Mouse (Mus musculus) myocyte (in vitro differentiated cells): ENCODE measurements around the gene Ccdc126. TPM values are rescaled to one million over a fixed set of nuclear protein-coding genes. Genes with fewer than 3 reads are reported as not detected.

ENCODE experiments used
- H3K27me3 ChIP-seq: one replicate; pipeline ENCODE4 v1.6.1; 2011; ENCODE audit not compliant: control insufficient read depth, insufficient read depth, insufficient read length
- H3K36me3 ChIP-seq: one replicate; pipeline ENCODE4 v1.6.1; 2011; ENCODE audit not compliant: control insufficient read depth, insufficient read depth
- H3K4me2 ChIP-seq: one replicate; pipeline ENCODE4 v1.6.1; 2011; ENCODE audit warnings: low read depth, control low read depth
- H3K4me3 ChIP-seq: one replicate; pipeline ENCODE4 v1.5.1; 2011; ENCODE audit warnings: mild to moderate bottlenecking, control low read depth, moderate library complexity
- H3K79me2 ChIP-seq: one replicate; pipeline ENCODE4 v1.6.1; 2011; ENCODE audit not compliant: control insufficient read depth, insufficient read depth
- H3ac ChIP-seq: one replicate; pipeline ENCODE4 v1.6.1; 2011; ENCODE audit not compliant: control insufficient read depth, insufficient read length
- CEBPB ChIP-seq: IDR thresholded peaks from 2 replicates; pipeline ENCODE4 v1.6.1; 2011; ENCODE audit warnings: mild to moderate bottlenecking, moderate library complexity; ENCODE audit not compliant: poor library complexity, insufficient read depth, severe bottlenecking
- E2F4 ChIP-seq: IDR thresholded peaks from one replicate; pipeline ENCODE4 v1.6.1; 2011; ENCODE audit warnings: mild to moderate bottlenecking, control low read depth, moderate library complexity; ENCODE audit not compliant: insufficient read depth
- MAX ChIP-seq: IDR thresholded peaks from one replicate; pipeline ENCODE4 v1.6.1; 2011; ENCODE audit warnings: low read depth, mild to moderate bottlenecking, control low read depth
- MYOD1 ChIP-seq, 3 experiments: IDR thresholded peaks; one replicate each; pipeline ENCODE4 v1.6.1; 2011; ENCODE audit warnings: control low read depth in 2 of 3, low read depth in 2 of 3, mild to moderate bottlenecking in 2 of 3, moderate library complexity in 1 of 3; ENCODE audit not compliant: insufficient read length in 2 of 3, control insufficient read depth in 1 of 3
- MYOG ChIP-seq, 3 experiments: IDR thresholded peaks; one replicate each; pipeline ENCODE4 v1.6.1; 2011; ENCODE audit warnings: control low read depth in 2 of 3, low read depth in 2 of 3, mild to moderate bottlenecking in 2 of 3; ENCODE audit not compliant: insufficient read length in 2 of 3, control insufficient read depth in 1 of 3, insufficient read depth in 1 of 3
- POLR2A ChIP-seq: IDR thresholded peaks from one replicate; pipeline ENCODE4 v1.6.1; 2011; ENCODE audit warnings: low read depth, mild to moderate bottlenecking, control low read depth, moderate library complexity; ENCODE audit not compliant: insufficient read length
- POLR2AphosphoS2 ChIP-seq: IDR thresholded peaks from one replicate; pipeline ENCODE4 v1.6.1; 2011; ENCODE audit warnings: low read depth, control low read depth; ENCODE audit not compliant: insufficient read length
- REST ChIP-seq: IDR thresholded peaks from one replicate; pipeline ENCODE4 v1.6.1; 2011; ENCODE audit warnings: mild to moderate bottlenecking, control low read depth, moderate library complexity; ENCODE audit not compliant: insufficient read depth, insufficient read length
- SRF ChIP-seq: IDR thresholded peaks from one replicate; pipeline ENCODE4 v1.6.1; 2011; ENCODE audit warnings: low read depth; ENCODE audit not compliant: control insufficient read depth, insufficient read length
- TCF12 ChIP-seq: IDR thresholded peaks from one replicate; pipeline ENCODE4 v1.6.1; 2011; ENCODE audit warnings: mild to moderate bottlenecking, control low read depth; ENCODE audit not compliant: poor library complexity, insufficient read depth, severe bottlenecking
- TCF3 ChIP-seq: IDR thresholded peaks from one replicate; pipeline ENCODE4 v1.6.1; 2011; ENCODE audit warnings: low read depth, control low read depth; ENCODE audit not compliant: insufficient read length
- USF1 ChIP-seq: IDR thresholded peaks from one replicate; pipeline ENCODE4 v1.6.1; 2011; ENCODE audit warnings: low read depth, mild to moderate bottlenecking, control low read depth, moderate library complexity
- polyA plus RNA-seq: library from polyadenylated mRNA; unstranded; fragments of >200 nt; fragmentation: generic; extraction: Trizol; gene quantifications from one replicate; pipeline ENCODE4 v1.2.1, GENCODE M21; 2012; ENCODE audit warnings: missing spikeins

Gene Ccdc126
- 2.7 TPM for polyA plus RNA-seq

DNA sequence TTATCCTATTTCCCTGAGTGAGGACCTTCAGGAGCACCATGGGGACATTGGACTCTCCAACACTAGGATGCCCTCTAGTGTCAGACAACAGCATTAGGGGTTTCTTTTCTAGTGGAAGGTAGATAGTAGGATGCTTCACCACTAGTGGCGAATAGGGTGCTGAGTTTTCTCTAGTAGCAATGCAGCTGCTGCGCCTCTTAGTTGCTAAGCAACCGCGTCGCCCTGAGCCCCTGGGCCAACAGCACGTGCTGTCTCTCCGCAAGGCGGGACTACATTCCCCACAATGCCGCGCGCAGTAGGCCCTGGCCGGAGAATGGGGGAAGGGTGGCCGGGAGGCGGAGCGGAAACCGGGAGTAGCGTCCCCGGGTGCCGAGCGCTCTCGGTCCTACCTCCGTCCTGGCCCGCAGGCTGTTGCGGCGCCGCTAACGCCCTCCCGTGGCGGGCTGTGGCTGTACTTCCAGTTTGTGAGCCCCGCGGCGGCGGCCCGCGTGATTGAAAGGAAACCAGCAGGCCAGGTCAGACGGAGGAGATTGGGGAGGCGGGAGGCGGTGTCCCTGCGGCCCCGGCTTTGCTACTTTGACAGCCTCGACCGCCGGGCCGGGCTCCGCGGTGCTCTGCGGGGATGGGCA is at the start of gene Ccdc126:
Gene Ccdc126 (plus strand): TSS at position 309 of the 629 bp plus-strand sequence.
- TF ChIP-seq USF1 (peak; percentile 85), CEBPB (no peak), TCF12 (no peak), POLR2A (peak; percentile 81), POLR2AphosphoS2 (peak; percentile 69), MYOD1 (IDR thresholded peaks at IDR 0.05; ENCODE audit: control insufficient read depth in 1 of 3, insufficient read length in 2 of 3, low read depth in 2 of 3) (peak; percentile 44 to 88 (median 87)), MAX (peak; percentile 78), E2F4 (no peak), SRF (peak; percentile 36), MYOG (IDR thresholded peaks at IDR 0.05; ENCODE audit: control insufficient read depth in 1 of 3, insufficient read depth in 1 of 3, insufficient read length in 2 of 3, low read depth in 2 of 3) (peak; percentile 77 to 91 (median 88)), REST (no peak), TCF3 (no peak)

DNA sequence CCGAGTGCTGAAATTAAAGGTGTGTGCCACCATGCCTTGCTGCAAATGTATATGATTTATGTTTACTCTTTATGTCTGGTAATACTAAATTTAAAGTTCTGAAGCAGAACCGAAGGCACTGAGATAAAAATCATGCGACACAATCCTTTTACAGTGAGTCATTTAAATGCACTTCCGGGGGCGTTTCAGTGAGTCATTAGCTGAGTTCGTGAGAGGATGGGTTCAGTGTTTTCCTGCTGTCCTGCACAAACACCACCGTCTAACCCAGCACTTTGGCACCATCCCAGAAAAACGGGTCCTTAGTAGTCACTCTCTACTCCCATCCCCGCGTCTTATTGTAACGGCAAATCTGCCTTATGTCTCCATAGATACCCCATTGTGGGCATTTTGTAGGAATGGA is 49.2 kb upstream of the Ccdc126 start:
- H3K4me3 ChIP-seq, result no peak overlapping the region
- no peak overlapping the region for H3ac ChIP-seq
- H3K79me2 ChIP-seq, result no peaks in the 10 kb centered on the region
- no peaks in the 10 kb centered on the region for H3K27me3 ChIP-seq
- H3K4me2 ChIP-seq, result peak overlapping the region; percentile 34
- TF ChIP-seq CEBPB (no peak), E2F4 (no peak), TCF12 (no peak), USF1 (no peak), MAX (no peak)
- H3K36me3 ChIP-seq, result no peaks in the 10 kb centered on the region

More for the DNA sequence above, at the start of gene Ccdc126:
- H3K27me3 ChIP-seq, result peaks cover 7% of the 10 kb centered on the region
- peak within 1 kb of the TSS; percentile 31 for H3K4me3 ChIP-seq
- H3K79me2 ChIP-seq, result no peaks in the 10 kb centered on the region
- no peaks in the 10 kb centered on the region for H3K36me3 ChIP-seq
- H3ac ChIP-seq, result no peak within 1 kb of the TSS
- peak within 1 kb of the TSS; percentile 61 for H3K4me2 ChIP-seq

DNA sequence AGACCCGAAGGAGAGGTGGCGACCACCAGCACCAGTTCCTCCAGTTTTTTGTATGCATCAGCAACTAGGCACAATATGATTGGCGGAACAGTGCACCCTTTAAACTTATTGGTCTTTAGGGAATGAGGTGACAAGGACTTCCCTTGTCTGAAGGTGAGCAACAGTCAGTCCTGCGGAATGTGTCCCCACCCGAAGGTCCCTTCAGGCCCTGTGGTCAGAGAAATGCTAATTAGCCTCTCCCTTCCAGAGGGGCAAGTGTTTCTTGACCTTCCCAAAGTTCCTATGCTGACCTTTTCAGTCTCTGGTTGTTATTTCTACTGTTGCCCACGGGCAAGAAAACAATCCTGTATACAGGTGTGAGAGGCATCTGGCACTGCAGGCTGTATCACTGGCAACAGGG is 47.3 kb upstream of the Ccdc126 start:
- no peak overlapping the region for H3K4me3 ChIP-seq
- H3K79me2 ChIP-seq, result no peaks in the 10 kb centered on the region
- H3ac ChIP-seq, result no peak overlapping the region
- TF ChIP-seq POLR2AphosphoS2, result no peak
- no peak for TF ChIP-seq REST
- no peak for TF ChIP-seq MAX
- no peak for TF ChIP-seq CEBPB
- no peak for TF ChIP-seq MYOD1 (IDR thresholded peaks at IDR 0.05; ENCODE audit: control insufficient read depth in 1 of 3, insufficient read length in 2 of 3, low read depth in 2 of 3)
- no peak for TF ChIP-seq MYOG (IDR thresholded peaks at IDR 0.05; ENCODE audit: control insufficient read depth in 1 of 3, insufficient read depth in 1 of 3, insufficient read length in 2 of 3, low read depth in 2 of 3)
- no peak for TF ChIP-seq USF1
- no peak for TF ChIP-seq TCF12
- TF ChIP-seq SRF, result no peak
- TF ChIP-seq POLR2A, result no peak
- no peak for TF ChIP-seq E2F4
- TF ChIP-seq TCF3, result no peak
- no peaks in the 10 kb centered on the region for H3K27me3 ChIP-seq
- H3K4me2 ChIP-seq, result no peak overlapping the region
- no peaks in the 10 kb centered on the region for H3K36me3 ChIP-seq

DNA sequence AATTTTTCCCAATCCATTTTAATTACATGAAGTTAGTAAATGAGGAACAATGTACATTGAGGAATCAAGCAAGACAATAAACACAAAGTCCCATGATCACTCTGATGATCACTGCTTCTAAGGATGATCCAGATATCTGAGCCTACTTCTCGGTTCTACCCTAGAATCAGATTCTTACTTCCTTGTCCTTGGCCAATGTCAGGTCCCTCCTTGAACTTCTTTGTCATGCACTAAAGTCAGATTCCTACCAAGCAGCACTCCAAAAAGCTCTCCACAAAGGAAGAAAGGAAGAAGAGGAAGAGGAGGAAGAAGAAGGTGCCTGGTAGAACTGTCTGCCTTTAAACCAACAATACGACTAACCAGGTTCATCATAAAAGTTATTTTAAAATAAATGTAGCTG is 46.2 kb upstream of the Ccdc126 start:
- no peak overlapping the region for H3K4me3 ChIP-seq
- no peaks in the 10 kb centered on the region for H3K27me3 ChIP-seq
- TF ChIP-seq MAX (no peak), CEBPB (no peak), MYOG (IDR thresholded peaks at IDR 0.05; ENCODE audit: control insufficient read depth in 1 of 3, insufficient read depth in 1 of 3, insufficient read length in 2 of 3, low read depth in 2 of 3) (no peak), MYOD1 (IDR thresholded peaks at IDR 0.05; ENCODE audit: control insufficient read depth in 1 of 3, insufficient read length in 2 of 3, low read depth in 2 of 3) (no peak), POLR2AphosphoS2 (no peak), SRF (no peak), TCF3 (no peak), REST (no peak), E2F4 (no peak), USF1 (no peak), TCF12 (no peak), POLR2A (no peak)
- no peaks in the 10 kb centered on the region for H3K79me2 ChIP-seq
- H3K4me2 ChIP-seq, result no peak overlapping the region
- no peak overlapping the region for H3ac ChIP-seq
- no peaks in the 10 kb centered on the region for H3K36me3 ChIP-seq
